Mouse (Mus musculus) adipocyte (in vitro differentiated cells): Measurements from ENCODE around the gene Cox8a.

Source experiments
- DNase-seq: peaks from one replicate; pipeline ENCODE4 v3.0.0-alpha.2; 2016; ENCODE audit warnings: low spot score

The Cox8a gene

DNA sequence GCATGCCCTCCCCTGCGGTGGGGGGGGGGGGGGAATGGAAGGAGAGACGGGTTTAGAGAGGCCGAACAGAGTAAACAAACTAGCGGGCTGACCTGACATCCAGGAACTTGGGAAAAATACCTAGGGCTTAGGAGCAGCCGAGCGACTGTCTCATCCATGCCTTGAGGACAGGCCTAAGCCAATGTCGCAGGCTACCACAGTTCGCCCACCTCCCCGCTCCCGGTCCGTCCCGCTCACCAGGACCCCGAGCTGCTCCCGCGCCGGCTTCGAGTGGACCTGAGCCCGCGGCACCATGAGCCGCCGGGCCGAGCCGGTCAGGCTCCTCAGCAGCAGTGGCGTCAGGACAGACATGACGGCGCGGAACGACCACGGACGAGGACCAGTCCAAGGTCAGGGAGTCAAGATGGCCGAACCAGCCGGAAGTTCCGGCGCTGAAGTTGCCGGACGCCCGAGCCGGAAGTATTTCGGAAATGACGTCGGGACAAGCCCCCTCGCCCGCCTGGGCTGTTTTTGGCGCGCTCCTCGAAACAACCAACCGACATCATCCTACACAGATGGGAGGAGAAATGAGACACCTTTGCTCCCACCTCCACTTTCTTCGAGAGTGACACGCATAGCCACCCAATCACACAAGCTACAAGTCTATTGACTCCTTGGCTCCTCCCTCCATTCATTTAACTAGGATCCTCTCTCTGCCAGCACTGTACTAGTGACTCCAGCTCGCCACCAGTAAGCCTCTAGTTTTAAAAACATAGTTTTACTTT, at the start of gene Cox8a:
Gene Cox8a, minus strand, starts transcription at position 455 of the 764 bp plus-strand sequence.
- peak; percentile 100 for DNase-seq

DNA sequence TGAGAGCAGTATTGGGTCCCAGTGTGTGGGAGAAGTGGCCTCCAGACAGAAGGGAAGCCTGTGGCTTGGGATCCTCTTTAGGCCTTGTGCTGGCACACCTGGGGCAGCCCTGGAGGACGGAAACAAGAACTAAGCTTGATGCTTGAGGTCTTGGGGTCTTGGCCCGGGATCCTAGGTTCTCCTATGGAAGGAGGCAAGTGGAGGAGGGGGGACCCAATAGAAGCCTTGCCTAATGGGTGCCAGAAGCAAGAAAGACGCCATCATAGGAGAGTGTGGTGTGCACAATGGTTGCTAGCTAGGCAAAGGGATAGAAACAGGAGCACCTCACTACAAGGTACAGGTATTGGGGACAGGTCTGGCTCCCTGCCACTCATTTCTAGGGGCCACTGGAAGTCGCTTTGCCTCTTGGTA, 49.0 kb upstream of the Cox8a start:
- DNase-seq = no peak

DNA sequence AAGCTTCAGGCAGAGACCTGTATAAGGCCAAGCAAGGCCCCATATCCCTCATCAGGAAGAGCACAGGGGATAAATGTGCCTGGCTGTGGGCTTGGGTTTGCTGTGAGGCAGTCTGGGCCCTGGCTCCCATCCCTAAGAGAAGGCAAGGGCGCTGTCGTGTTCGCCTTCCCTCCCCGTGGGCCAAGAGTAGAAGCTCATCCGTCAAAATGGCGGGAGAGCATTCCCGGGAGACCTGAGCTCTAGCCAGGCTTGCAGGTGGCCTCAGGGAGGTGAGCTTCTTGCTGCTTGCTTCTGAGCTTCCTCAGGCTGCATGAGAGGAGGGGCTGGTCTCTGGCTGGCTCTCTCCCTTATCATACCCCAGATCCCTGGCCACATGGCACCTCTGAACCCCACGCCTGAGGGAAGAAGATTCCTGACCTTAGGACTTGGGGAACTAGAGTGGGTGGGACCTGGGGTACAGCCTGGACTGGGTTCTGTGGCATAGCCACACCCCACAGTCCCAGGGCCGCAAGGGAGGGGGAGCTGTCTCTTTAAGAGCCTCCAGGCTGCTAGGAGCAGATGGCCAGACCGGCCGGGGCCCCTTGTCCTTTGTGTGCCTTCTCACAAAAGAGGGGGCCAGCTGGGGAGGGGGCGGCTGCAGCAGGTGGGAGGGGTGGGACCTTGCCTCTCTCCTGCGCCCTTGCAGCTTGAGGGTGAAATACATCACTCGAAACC, 48.2 kb upstream of the Cox8a start:
- DNase-seq = no peak

GRCm38 (mm10) chr19:7264766-7265331, 47.4 kb upstream of the Cox8a start:
- no peak for DNase-seq

DNA sequence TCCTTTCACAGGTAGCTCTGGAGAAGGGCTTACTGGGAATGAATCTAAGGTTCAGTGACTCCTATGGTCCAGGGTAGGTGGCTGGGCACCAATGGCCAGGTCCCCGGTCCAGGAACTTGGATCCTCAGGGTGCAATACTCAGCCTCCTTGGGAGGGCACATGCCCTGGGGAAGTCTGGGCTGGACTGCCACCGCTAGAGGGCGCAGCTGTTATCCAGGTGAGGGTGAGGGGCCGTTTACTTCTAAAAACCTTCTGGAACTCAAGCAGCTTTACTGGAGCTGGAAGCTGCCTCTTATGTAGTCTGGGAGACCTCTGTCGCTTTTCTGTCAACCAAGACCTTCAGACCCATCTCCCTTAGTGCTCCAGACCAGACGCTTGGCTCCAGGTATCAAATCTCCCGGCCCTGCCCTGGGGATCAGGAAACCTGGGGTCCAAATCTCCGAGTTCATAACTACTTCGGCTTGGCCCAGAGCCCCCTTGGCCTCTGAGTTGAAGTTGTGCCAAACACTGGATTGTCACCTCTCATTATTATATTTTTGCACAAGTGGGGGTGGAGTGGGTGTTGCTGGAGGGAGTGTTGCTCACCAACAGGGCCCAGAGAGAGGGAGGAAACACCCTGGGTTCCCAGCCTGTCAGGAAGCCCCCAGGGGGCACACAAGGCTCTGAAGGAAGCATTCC, 46.8 kb upstream of the Cox8a start:
- DNase-seq = peak; percentile 82

DNA sequence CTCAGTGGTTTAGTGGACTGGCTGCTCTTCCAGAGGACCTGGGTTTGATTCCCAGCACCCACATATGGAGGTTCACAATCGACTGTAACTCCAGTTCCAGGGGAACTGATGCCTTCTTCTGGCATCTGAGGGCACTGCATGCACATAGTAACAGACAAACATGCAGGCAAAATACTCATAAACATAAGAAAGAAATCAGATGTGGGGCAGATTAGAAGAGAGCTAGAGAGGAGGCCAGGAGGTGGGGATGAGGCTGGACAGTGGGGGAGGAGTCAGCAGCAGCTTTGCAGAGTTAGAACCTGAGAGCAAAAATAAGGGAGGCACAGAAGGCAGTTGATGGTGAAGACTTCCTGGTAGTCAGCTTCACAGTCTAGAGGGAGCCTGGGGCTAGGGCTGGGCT, 45.2 kb upstream of the Cox8a start:
- DNase-seq = no peak

DNA sequence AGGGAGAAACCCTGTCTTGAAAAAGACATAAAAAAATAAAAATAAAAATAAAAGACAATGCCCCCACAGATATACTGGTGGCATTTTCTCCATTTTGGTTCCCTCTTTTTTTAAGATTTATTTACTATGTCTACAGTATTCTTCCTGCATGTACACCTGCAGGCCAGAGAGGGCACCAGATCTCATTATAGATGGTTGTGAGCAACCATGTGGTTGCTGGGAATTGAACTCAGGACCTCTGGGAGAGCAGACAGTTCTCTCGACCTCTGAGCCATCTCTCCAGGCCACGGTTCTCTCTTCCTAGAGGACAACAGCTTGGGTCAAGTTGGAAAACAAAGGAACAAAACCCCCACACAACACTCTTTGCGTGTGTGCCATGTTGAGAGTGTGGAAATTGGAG, 44.5 kb upstream of the Cox8a start:
- no peak for DNase-seq

DNA sequence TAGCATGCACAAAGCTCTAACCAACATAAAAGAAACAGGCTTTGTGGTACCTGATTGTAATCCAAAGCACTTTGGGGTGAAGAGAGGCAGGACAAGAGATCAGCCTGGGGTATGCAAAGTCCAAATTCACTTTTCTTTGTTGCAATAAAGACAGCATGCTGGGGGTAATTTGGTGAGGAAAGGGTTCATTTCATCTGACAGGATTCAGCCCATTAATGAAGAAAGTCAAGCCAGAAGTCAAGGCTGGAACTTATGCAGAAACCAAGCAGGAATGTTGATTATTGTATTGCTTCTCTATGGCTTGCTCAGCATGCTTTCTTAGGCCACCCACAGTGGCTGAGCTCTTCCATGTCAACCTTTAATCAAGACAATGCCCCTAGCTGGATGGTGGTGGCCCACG, 44.1 kb upstream of the Cox8a start:
- no peak for DNase-seq

GRCm38 (mm10) chr19:7257881-7258280, 40.5 kb upstream of the Cox8a start:
- DNase-seq = peak; percentile 82

DNA sequence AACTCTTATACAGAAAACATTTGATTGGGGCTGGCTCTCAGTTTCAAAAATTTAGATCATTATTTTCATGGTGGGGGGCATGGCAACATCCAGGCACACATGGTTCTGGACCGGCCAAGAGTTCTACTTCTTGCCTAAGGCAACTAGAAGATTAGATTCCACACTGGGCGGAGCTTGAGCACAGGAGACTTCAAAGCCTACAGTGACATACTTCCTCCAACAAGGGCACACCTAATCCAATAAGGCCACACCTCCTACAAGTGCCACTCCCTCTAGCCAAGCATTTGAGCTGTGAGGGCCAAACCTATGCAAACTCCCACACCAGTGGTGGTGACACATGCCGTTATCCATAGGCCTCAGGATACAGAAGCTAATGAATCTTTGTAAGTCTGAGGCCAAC, 28.6 kb upstream of the Cox8a start:
- no peak for DNase-seq

DNA sequence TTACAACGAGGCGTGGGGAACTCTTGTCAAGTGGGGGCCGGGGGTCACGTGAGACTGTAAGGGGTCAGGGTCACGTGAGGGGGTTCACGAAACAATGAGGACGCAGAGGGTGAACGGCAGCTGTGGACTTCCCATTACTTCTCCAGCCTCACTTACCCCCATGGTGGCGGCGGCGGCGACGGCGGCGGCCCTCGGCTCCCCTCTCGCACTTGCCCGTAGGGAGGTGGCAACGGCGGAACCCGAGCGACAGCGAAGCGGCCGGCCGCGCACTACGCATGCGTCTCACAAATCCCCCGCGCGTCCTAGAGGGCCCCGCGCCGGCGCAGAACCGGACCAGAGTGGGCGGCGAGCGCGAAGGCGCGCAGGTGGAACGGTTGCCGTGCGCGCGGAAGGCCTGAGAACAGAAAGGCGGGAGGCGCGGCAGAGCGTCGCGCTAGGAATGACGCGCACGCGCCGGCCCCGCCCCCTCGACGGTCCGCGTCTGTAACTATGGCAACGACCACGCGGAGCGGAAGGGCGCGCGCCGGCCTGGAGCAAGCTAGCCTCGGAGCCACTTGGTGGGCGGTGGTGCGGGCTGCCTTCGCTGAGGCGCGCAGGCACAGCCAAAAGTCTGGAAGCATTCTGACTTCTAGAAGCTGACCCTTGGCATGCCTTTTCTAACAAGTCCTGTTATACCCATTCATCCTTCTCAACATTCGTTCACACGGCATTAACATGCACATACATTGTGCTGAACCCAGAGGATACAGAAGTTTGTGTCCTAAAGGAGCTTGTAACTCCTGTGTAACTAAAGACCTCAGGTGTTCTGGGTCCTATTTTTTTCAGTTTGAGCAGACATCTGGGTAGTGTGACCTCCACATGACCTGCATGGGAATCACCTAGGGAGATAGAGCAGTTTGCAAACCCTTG, 23.6 kb upstream of the Cox8a start, which contains the start of gene Naa40:
Gene Naa40, minus strand, starts transcription at position 402 of the 909 bp plus-strand sequence.
- DNase-seq = peak; percentile 93

- DNase-seq = no peak
These were observed 22.9 kb upstream of the Cox8a start for GRCm38 (mm10) chr19:7240291-7240690.

DNA sequence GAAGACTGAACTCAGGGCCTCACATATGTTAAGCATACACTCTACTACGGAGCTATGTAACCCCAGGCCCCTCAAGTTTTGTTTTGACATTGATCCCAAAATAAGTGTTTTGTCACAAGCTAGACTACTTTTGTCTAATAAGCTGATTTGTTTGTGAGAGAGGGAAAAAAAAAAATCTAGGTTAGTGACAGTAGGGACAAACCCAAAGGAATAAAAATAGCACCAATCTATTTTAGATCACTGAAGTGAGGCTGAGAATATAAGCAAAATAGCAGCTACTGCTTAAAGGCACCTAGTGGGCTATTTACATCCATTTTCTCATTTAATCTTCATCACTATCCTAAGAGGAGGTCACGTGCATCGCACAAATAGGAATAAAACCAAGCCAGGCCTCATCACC, 22.2 kb upstream of the Cox8a start:
- DNase-seq = no peak

DNA sequence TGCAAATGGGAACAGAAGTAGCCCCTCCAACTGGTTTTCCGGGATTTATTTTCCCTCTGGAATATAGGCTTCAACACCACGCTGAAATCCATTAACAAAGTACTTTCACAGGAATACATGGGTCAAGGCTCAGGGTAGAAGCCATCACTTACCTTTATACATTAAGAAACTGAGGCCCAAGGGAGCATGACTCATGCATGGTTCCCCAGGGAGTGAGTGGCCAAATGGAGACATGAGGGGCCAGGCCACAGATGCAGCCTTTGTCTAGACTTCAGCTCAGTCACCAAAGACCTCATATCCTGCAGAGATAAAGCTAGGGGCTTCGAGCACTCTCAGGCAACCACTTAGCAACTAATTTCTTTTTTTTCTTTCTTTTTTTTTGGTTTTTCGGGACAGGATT, 19.3 kb upstream of the Cox8a start:
- no peak for DNase-seq

DNA sequence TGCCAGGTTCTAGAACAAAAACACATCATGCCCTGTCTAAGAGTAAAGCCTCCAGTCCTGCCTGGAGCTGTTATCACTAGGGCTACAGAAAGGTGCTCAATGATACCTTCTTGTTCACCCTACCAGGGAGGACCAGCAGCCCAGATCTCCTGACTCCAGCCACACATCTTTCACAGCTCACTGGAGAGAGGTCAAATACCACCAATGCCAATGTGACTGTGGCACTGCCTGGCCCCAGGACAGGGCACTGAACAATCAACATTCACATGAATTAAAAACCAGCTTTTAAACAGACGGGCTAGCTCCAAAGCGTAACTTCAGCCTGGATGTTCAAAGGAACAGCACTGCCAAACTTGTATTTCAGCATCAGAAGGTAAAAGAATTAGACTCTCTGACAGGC, 18.6 kb upstream of the Cox8a start:
- no peak for DNase-seq

DNA sequence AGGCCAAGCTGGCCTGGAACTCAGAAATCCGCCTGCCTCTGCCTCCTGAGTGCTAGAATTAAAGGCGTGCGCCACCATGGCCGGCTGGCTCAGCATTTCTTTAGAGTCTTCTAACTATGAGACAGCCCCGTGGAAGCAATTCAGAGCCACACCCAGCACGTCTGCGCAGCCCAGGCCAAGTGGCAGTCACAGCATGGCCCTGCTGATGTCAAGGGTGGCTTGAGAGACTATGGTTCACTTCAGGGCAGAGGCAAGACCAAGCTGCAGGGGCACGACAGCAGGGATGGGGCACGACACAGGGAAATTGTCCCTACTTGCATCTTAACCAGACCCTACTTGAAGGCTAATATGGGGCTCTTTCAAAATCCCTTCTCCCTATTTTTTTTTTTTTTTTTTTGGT, 18.0 kb upstream of the Cox8a start:
- DNase-seq = no peak

- DNase-seq = peak; percentile 94
These were observed 17.3 kb upstream of the Cox8a start for GRCm38 (mm10) chr19:7234537-7235221.

- peak; percentile 88 for DNase-seq
These were observed 9.1 kb upstream of the Cox8a start for GRCm38 (mm10) chr19:7226511-7226914.

GRCm38 (mm10) chr19:7225096-7225690, 7.8 kb upstream of the Cox8a start:
- peak; percentile 69 for DNase-seq

- no peak for DNase-seq
These were observed 6.8 kb upstream of the Cox8a start for GRCm38 (mm10) chr19:7224253-7224652.
